Mouse (Mus musculus) MEL (cell line): ENCODE data around the gene Vcp. TPM values are rescaled to one million over a fixed set of nuclear protein-coding genes. Genes with fewer than 3 reads are reported as not detected.

Experiments
- DNase-seq: peaks from one replicate; pipeline ENCODE4 v3.0.0; 2011; ENCODE audit warnings: low read depth, low spot score
- H3K27ac ChIP-seq: 2 replicates; pipeline ENCODE4 v1.5.1; 2012; ENCODE audit warnings: low read depth, mild to moderate bottlenecking, control low read depth, low read length, moderate library complexity; ENCODE audit not compliant: control insufficient read depth
- H3K27me3 ChIP-seq, 2 experiments: fragments of 150-350 bp in 1 of 2; sonication (generic) in 1 of 2; 2 replicates each; pipeline ENCODE4 v1.6.1; 2012; ENCODE audit warnings: low read length in 2 of 2, mild to moderate bottlenecking in 2 of 2, improper control_type of control experiment in 1 of 2, moderate library complexity in 1 of 2; ENCODE audit not compliant: insufficient read depth in 2 of 2, control insufficient read depth in 1 of 2
- H3K36me3 ChIP-seq, 2 experiments: 2 replicates each; pipeline ENCODE4 v1.6.1; 2012 to 2014; ENCODE audit warnings: low read length in 2 of 2, improper control_type of control experiment in 1 of 2, inconsistent platforms in 1 of 2, mild to moderate bottlenecking in 1 of 2; ENCODE audit not compliant: insufficient read depth in 2 of 2, control insufficient read depth in 1 of 2
- H3K4me1 ChIP-seq, 2 experiments: fragments of 150-350 bp in 1 of 2; sonication (generic) in 1 of 2; 2 replicates each; pipeline ENCODE4 v1.6.1; 2012; ENCODE audit warnings: low read length in 2 of 2, improper control_type of control experiment in 1 of 2, mild to moderate bottlenecking in 1 of 2; ENCODE audit not compliant: insufficient read depth in 2 of 2, control insufficient read depth in 1 of 2
- H3K4me3 ChIP-seq, 2 experiments: fragments of 150-350 bp in 1 of 2; sonication (generic) in 1 of 2; 2 replicates each; pipeline ENCODE4 v1.5.1; 2012; ENCODE audit warnings: low read depth in 2 of 2, low read length in 2 of 2, mild to moderate bottlenecking in 2 of 2, moderate library complexity in 2 of 2, control low read depth in 1 of 2, improper control_type of control experiment in 1 of 2; ENCODE audit not compliant: control insufficient read depth in 1 of 2, insufficient read depth in 1 of 2
- H3K79me2 ChIP-seq: 2 replicates; pipeline ENCODE4 v1.6.1; 2012; ENCODE audit warnings: mild to moderate bottlenecking, low read length, moderate library complexity; ENCODE audit not compliant: control insufficient read depth, poor library complexity, insufficient read depth
- H3K9ac ChIP-seq: 2 replicates; pipeline ENCODE4 v1.6.1; 2012; ENCODE audit warnings: low read depth, mild to moderate bottlenecking, control low read depth, low read length, moderate library complexity; ENCODE audit not compliant: control insufficient read depth, poor library complexity, severe bottlenecking
- H3K9me3 ChIP-seq: fragments of 150-350 bp; sonication (generic); replicated peaks from 2 replicates; pipeline ENCODE4 v1.6.1; 2012; ENCODE audit warnings: mild to moderate bottlenecking, low read length, improper control_type of control experiment, moderate library complexity; ENCODE audit not compliant: insufficient read depth
- BHLHE40 ChIP-seq: IDR thresholded peaks from 2 replicates; pipeline ENCODE4 v1.6.1; 2012; ENCODE audit warnings: low read depth, mild to moderate bottlenecking, inconsistent platforms, low read length, improper control_type of control experiment, borderline replicate concordance
- CTCF ChIP-seq, 3 experiments: IDR thresholded peaks in 2 of 3; conservative IDR thresholded peaks in 1 of 3; 2 replicates each; pipeline ENCODE4 v1.5.1; 2011 to 2012; ENCODE audit warnings: low read length in 3 of 3, low read depth in 2 of 3, mild to moderate bottlenecking in 2 of 3, improper control_type of control experiment in 1 of 3, inconsistent platforms in 1 of 3, mixed read lengths in 1 of 3, moderate library complexity in 1 of 3; ENCODE audit not compliant: control insufficient read depth in 1 of 3, insufficient read depth in 1 of 3, poor library complexity in 1 of 3, severe bottlenecking in 1 of 3
- E2F4 ChIP-seq: IDR thresholded peaks from 2 replicates; pipeline ENCODE4 v1.6.1; 2011; ENCODE audit warnings: low read depth, low read length, improper control_type of control experiment, borderline replicate concordance
- ELF1 ChIP-seq: IDR thresholded peaks from 2 replicates; pipeline ENCODE4 v1.6.1; 2014; ENCODE audit warnings: low read depth, mild to moderate bottlenecking, inconsistent platforms, low read length, improper control_type of control experiment, moderate library complexity
- ETS1 ChIP-seq: IDR thresholded peaks from 2 replicates; pipeline ENCODE4 v1.6.1; 2012; ENCODE audit warnings: low read depth, mild to moderate bottlenecking, inconsistent platforms, low read length, improper control_type of control experiment, moderate library complexity
- GABPA ChIP-seq: IDR thresholded peaks from 2 replicates; pipeline ENCODE4 v1.6.1; 2012; ENCODE audit warnings: low read depth, mild to moderate bottlenecking, inconsistent platforms, low read length, improper control_type of control experiment, moderate library complexity
- GATA1 ChIP-seq: IDR thresholded peaks from 2 replicates; pipeline ENCODE4 v1.6.1; 2011; ENCODE audit warnings: low read depth, low read length, improper control_type of control experiment
- KAT2A ChIP-seq: conservative IDR thresholded peaks from 2 replicates; pipeline ENCODE4 v1.6.1; 2012; ENCODE audit warnings: low read depth, low read length, improper control_type of control experiment, inconsistent platforms
- MAFK ChIP-seq: IDR thresholded peaks from 2 replicates; pipeline ENCODE4 v1.6.1; 2011; ENCODE audit warnings: low read depth, mild to moderate bottlenecking, low read length, improper control_type of control experiment, borderline replicate concordance
- MAX ChIP-seq: IDR thresholded peaks from 2 replicates; pipeline ENCODE4 v1.6.1; 2011; ENCODE audit warnings: low read length, improper control_type of control experiment
- MAZ ChIP-seq: IDR thresholded peaks from 2 replicates; pipeline ENCODE4 v1.6.1; 2012; ENCODE audit warnings: low read depth, mild to moderate bottlenecking, inconsistent platforms, low read length, improper control_type of control experiment
- MEF2A ChIP-seq: IDR thresholded peaks from 2 replicates; pipeline ENCODE4 v1.6.1; 2014; ENCODE audit warnings: low read depth, mild to moderate bottlenecking, inconsistent platforms, low read length, improper control_type of control experiment; ENCODE audit not compliant: poor library complexity, insufficient replicate concordance, severe bottlenecking; ENCODE audit errors: extremely low read depth
- MXI1 ChIP-seq: IDR thresholded peaks from 2 replicates; pipeline ENCODE4 v1.6.1; 2011; ENCODE audit warnings: mild to moderate bottlenecking, low read depth, low read length, improper control_type of control experiment
- MYB ChIP-seq: IDR thresholded peaks from 2 replicates; pipeline ENCODE4 v1.6.1; 2011; ENCODE audit warnings: mild to moderate bottlenecking, low read depth, low read length, improper control_type of control experiment
- NELFE ChIP-seq: IDR thresholded peaks from 2 replicates; pipeline ENCODE4 v1.6.1; 2011; ENCODE audit warnings: low read depth, low read length, improper control_type of control experiment
- NRF1 ChIP-seq: IDR thresholded peaks from 2 replicates; pipeline ENCODE4 v1.6.1; 2014; ENCODE audit warnings: low read depth, mild to moderate bottlenecking, inconsistent platforms, low read length, improper control_type of control experiment, moderate library complexity; ENCODE audit not compliant: poor library complexity, insufficient read depth, severe bottlenecking
- POLR2AphosphoS2 ChIP-seq: IDR thresholded peaks from 2 replicates; pipeline ENCODE4 v1.6.1; 2011; ENCODE audit warnings: low read length, improper control_type of control experiment
- RAD21 ChIP-seq: IDR thresholded peaks from 2 replicates; pipeline ENCODE4 v1.6.1; 2011; ENCODE audit warnings: mild to moderate bottlenecking, low read depth, low read length, improper control_type of control experiment
- RCOR1 ChIP-seq: IDR thresholded peaks from 2 replicates; pipeline ENCODE4 v1.6.1; 2012; ENCODE audit warnings: low read depth, mild to moderate bottlenecking, inconsistent platforms, low read length, improper control_type of control experiment
- SIN3A ChIP-seq: IDR thresholded peaks from 2 replicates; pipeline ENCODE4 v1.6.1; 2012; ENCODE audit warnings: low read length, improper control_type of control experiment, inconsistent platforms
- SMC3 ChIP-seq: IDR thresholded peaks from 2 replicates; pipeline ENCODE4 v1.6.1; 2011; ENCODE audit warnings: low read depth, low read length, improper control_type of control experiment
- TCF12 ChIP-seq: IDR thresholded peaks from 2 replicates; pipeline ENCODE4 v1.6.1; 2014; ENCODE audit warnings: low read depth, mild to moderate bottlenecking, inconsistent platforms, low read length, improper control_type of control experiment, moderate library complexity
- USF1 ChIP-seq: IDR thresholded peaks from 2 replicates; pipeline ENCODE4 v1.6.1; 2014; ENCODE audit warnings: low read depth, mild to moderate bottlenecking, inconsistent platforms, low read length, improper control_type of control experiment, moderate library complexity
- ZKSCAN1 ChIP-seq: IDR thresholded peaks from 2 replicates; pipeline ENCODE4 v1.6.1; 2012; ENCODE audit warnings: low read depth, mild to moderate bottlenecking, inconsistent platforms, low read length, improper control_type of control experiment, moderate library complexity
- ZMIZ1 ChIP-seq: IDR thresholded peaks from 2 replicates; pipeline ENCODE4 v1.6.1; 2012; ENCODE audit warnings: low read depth, mild to moderate bottlenecking, inconsistent platforms, low read length, improper control_type of control experiment, moderate library complexity
- ZNF384 ChIP-seq: IDR thresholded peaks from 2 replicates; pipeline ENCODE4 v1.6.1; 2012; ENCODE audit warnings: low read depth, mild to moderate bottlenecking, inconsistent platforms, low read length, improper control_type of control experiment
- polyA plus RNA-seq, 2 experiments: library from polyadenylated mRNA; stranded (reverse) in 1 of 2; unstranded in 1 of 2; fragments of >175 nt in 1 of 2; fragments of >200 nt in 1 of 2; gene quantifications; 2 replicates each; pipeline versions ENCODE4 v1.2.1 to v1.2.4; 2012; ENCODE audit warnings: low replicate concordance in 2 of 2, low read depth in 1 of 2; ENCODE audit not compliant: insufficient read length in 2 of 2, insufficient read depth in 1 of 2, missing spikeins in 1 of 2
- total RNA-seq: library from RNA; depleted of rRNA; stranded (reverse); fragments of 300-350 nt; gene quantifications from 2 replicates; pipeline ENCODE4 v1.2.3, GENCODE M21; 2012

The Vcp gene
- total and polyA plus RNA-seq, 3 experiments = 264 to 792 (median 420) TPM

DNA sequence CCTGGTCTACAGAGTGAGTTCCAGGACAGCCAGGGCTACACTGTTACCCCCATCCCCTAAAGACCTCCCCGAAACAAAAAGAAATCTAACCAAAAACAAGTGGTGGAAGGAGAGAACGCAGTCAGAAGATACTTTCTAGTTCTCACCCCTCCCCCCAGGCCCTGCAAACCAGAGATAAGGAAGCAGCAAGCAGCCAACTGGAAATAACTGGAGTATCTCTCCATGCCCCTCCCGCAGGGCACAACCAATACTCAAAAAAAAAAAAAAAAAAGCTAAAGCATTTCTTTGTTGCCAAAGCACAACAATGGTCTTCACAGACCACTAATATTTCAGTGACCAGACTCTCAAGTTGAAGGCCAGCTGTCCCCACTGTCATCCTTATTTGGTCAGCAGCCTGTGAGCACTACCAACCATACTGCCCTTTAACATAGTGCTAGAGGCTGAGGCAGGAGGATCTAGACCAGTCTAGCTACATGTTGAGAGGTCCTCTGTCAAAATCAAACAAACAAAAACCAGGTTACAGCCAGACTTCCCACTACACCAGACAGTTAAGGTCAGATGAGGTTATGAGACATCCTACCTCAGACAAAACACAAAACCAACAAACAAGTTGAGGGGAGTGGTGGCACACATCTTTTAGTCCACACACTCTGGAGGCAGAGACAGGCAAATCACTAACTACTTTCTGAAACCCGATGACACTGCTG lies 37.7 kb upstream of the Vcp start (continued):
- TF ChIP-seq E2F4 = no peak

DNA sequence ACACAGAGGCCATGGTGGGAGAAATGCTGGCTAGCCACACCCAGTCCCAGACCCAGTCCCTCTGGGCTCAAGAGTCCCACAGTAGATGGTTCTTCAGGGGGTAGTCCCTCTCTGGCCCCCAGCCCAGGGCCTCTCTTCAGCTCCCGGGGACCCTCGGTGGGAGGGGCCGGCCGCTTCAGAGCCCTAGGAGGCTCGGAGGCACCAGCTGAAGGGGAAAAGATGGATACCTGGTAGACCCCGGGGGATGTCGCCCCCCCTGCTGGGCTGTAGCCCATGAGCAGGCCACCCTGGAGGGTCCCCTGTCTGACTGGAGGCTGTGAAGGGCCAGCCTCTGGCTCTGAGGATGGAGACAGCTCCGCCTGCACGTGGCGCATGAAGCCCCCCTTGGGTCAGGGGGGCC lies 36.0 kb upstream of the Vcp start:
- no peak overlapping the region for H3K27ac ChIP-seq
- no peaks in the 10 kb centered on the region for H3K9me3 ChIP-seq
- no peaks in the 10 kb centered on the region for H3K27me3 ChIP-seq
- H3K79me2 ChIP-seq = no peaks in the 10 kb centered on the region
- no peak overlapping the region for H3K9ac ChIP-seq
- H3K36me3 ChIP-seq = peaks cover 0 to 21% of the 10 kb centered on the region in 2 experiments; a peak in 2 of 4 replicates
- no peak for DNase-seq
- no peak overlapping the region for H3K4me3 ChIP-seq
- peaks cover 21 to 38% of the 10 kb centered on the region in 2 experiments for H3K4me1 ChIP-seq
- TF ChIP-seq ZKSCAN1 (no peak), POLR2AphosphoS2 (no peak), NELFE (no peak), SIN3A (no peak), MYB (no peak), ETS1 (no peak), MEF2A (no peak), RCOR1 (no peak), TCF12 (no peak), GATA1 (no peak), MAFK (no peak), GABPA (no peak), NRF1 (no peak), BHLHE40 (no peak), ZNF384 (no peak), ELF1 (no peak)

DNA sequence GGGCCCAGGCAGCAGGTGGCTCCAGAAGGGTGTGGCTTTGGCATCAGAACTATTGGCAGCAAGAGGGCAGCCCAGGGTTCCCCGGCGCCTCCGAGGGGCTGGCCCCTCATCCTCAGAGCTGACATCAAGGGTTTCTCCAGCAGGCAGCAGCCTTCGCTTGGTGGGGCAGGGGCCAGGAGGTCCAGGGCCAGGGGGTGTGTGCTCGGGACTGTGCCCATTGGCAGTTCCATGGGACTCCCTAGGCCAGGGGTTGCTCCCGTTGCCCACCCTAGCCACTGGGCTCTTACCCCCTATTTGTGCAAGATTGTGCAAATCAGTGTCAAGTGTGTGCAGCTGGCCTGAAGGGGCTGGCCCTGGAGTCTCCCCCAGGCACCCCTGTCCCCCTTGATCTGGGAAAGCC lies 35.5 kb upstream of the Vcp start:
- Histone ChIP-seq H3K79me2 (peaks cover 3% of the 10 kb centered on the region), H3K36me3 (peaks cover 0 to 17% of the 10 kb centered on the region in 2 experiments; a peak in 2 of 4 replicates), H3K27me3 (no peaks in the 10 kb centered on the region), H3K4me1 (peaks cover 18 to 34% of the 10 kb centered on the region in 2 experiments), H3K9ac (no peak overlapping the region), H3K4me3 (no peak overlapping the region)
- no peak for DNase-seq
- TF ChIP-seq RAD21 (no peak), MAX (no peak), NRF1 (no peak), MAZ (no peak), SMC3 (no peak), CTCF (IDR thresholded peaks at IDR 0.05 in 2 of 3, conservative IDR thresholded peaks at IDR 0.05 in 1 of 3; ENCODE audit: control insufficient read depth in 1 of 3, insufficient read depth in 1 of 3, low read depth in 2 of 3, low read length in 3 of 3, poor library complexity in 1 of 3, severe bottlenecking in 1 of 3) (no peak), ZMIZ1 (no peak), GABPA (no peak), ETS1 (no peak), USF1 (no peak), TCF12 (no peak), MXI1 (no peak), MYB (no peak), MAFK (no peak), ZNF384 (no peak), BHLHE40 (no peak), KAT2A (no peak)
- TF ChIP-seq, all 39 proteins: peak for 0
- Histone ChIP-seq H3K9me3 (no peaks in the 10 kb centered on the region), H3K27ac (no peak overlapping the region)
